Mouse (Mus musculus) gastrocnemius, adult 18-20 months (tissue): Measurements from ENCODE around the gene Lamtor5. TPM values are rescaled to one million over a fixed set of nuclear protein-coding genes. Genes with fewer than 3 reads are reported as not detected.

Source experiments
- total RNA-seq, 2 experiments: library from RNA; stranded (reverse); gene quantifications; 2 replicates each; pipeline ENCODE4 v1.2.3; 2021

Lamtor5 gene
- total RNA-seq, 2 experiments from 2014 or later, result 57.2 to 58.1 TPM

Other genes starting within 250 kb of the Lamtor5 start
- under 1 TPM in 1 of 2 experiments, not detected in 1; 0.12 TPM for gene Kcna3, start 242.7 kb upstream of the Lamtor5 start, total RNA-seq
- 1 to 10 TPM; 1.6 to 1.7 TPM for gene Kcna2, start 177.7 kb upstream of the Lamtor5 start, total RNA-seq
- not detected for gene Kcna10, start 95.8 kb upstream of the Lamtor5 start, total RNA-seq
- not detected for gene Cym, start 57.1 kb upstream of the Lamtor5 start, total RNA-seq
- not detected for gene A630076J17Rik, start 48.2 kb upstream of the Lamtor5 start, total RNA-seq
- gene Prok1, start 39.2 kb upstream of the Lamtor5 start, total RNA-seq, result not detected
- under 1 TPM; 0.09 TPM for gene Slc16a4, start 12.4 kb downstream of the Lamtor5 start, total RNA-seq
- gene Rbm15, start 54.8 kb downstream of the Lamtor5 start, total RNA-seq, result 10 to 100 TPM; 21.3 to 23.5 TPM
- gene Kcnc4, start 180.7 kb downstream of the Lamtor5 start, total RNA-seq, result 10 to 100 TPM; 53.1 to 95.8 TPM
- gene Slc6a17, start 239.2 kb downstream of the Lamtor5 start, total RNA-seq, result 1 to 10 TPM; 1.0 to 2.3 TPM